Mouse (Mus musculus): Measurements from ENCODE around the gene Zscan26. TPM values are rescaled to one million over a fixed set of nuclear protein-coding genes. Genes with fewer than 3 reads are reported as not detected.

The Zscan26 gene
- polyA plus RNA-seq, 1 experiment from 2014 or later = 22.5 TPM

DNA sequence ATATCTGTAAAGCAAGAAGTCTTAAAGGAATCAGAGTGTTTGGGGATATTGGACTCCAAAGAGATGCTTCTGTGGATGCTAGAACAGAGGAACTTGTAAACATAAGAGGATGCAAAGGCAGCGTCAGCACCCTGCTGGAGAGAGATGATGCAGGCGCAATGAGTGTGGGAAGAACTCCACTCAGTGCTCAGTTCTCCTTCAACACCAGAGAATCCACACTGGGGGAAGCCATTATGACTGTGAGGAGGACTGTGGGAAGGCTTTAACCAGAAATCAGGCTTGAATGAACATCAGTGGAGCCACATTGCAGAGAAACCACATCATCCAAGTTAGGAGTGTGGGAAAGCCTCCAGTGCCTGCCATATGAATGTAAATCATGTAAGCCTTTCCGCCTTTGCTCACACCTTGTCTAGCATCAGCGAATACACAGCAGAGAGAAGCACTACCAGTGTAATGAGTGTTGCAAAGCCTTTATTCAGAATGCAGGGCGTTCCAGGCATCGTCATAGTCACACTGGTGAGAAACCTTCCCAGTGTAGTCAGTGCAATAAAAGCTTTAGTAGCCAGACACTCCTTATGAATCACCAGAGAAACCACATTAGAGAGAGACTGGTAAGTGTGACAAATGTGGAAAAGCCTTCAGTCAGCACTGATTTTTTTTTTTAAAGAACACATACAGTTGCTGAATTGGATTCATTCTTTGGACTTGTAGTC is 36.1 kb downstream of the Zscan26 start:
- Histone ChIP-seq H3K9me3 (no peaks in the 10 kb centered on the region), H3K27ac (no peak overlapping the region), H3K4me2 (no peak overlapping the region), H3K9ac (no peak overlapping the region), H3K4me1 (replicated peaks) (no peaks in the 10 kb centered on the region), H3K4me3 (no peak overlapping the region), H3K36me3 (no peaks in the 10 kb centered on the region), H3K27me3 (no peaks in the 10 kb centered on the region)
- 81% methylated on average over 6 of the region's 6 CpGs for WGBS
- no peak for ATAC-seq (ENCODE audit: low FRiP score)

DNA sequence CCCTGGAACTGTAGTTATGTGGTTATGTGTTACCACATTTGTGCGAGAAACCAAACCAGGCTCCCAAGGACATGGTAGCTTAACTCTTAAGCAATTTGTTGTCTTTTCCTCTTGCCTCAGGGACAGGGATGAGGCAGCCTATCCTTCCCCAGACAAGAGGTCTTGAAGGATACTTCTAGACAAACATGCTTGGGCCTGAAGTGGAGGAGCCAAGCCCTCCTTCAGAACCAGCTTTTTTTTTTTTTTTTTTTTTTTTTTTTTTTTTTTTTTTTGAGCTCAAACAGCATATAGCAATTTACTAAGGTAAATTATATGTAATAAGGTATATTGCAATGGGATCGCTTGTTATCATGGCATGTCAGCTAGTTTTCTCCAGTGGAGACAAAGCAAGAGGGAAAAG is 37.8 kb downstream of the Zscan26 start:
- H3K27ac ChIP-seq = no peak overlapping the region
- no peaks in the 10 kb centered on the region for H3K36me3 ChIP-seq
- no peak overlapping the region for H3K4me2 ChIP-seq
- H3K4me3 ChIP-seq = no peak overlapping the region
- no peak for ATAC-seq (ENCODE audit: low FRiP score)
- H3K9me3 ChIP-seq = no peaks in the 10 kb centered on the region
- WGBS = 96% methylated on average over 2 of the region's 2 CpGs
- no peak overlapping the region for H3K9ac ChIP-seq
- H3K4me1 ChIP-seq (replicated peaks) = no peaks in the 10 kb centered on the region
- H3K27me3 ChIP-seq = no peaks in the 10 kb centered on the region

DNA sequence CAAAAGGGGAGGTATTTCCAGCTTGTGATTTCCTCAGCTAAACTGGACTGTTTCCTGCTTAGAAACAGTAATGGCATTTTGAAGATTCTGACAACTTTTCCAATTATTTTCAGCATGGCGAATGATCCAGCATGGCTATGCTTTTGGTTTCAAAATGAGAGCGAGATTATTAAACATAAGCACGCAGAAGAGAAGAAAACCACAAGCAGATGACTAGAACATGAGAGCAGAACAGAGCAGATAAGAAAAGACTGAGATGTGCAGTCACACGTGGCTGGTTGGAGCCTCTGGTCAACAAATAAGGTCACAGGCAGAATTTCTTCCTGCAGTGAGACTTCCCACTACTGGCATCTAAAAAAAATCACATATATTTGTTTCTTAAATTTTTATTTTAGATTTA is 38.3 kb downstream of the Zscan26 start:
- Histone ChIP-seq H3K4me2 (no peak overlapping the region), H3K4me1 (replicated peaks) (no peaks in the 10 kb centered on the region), H3K9ac (no peak overlapping the region), H3K4me3 (no peak overlapping the region), H3K36me3 (no peaks in the 10 kb centered on the region), H3K27me3 (no peaks in the 10 kb centered on the region), H3K27ac (no peak overlapping the region), H3K9me3 (no peaks in the 10 kb centered on the region)
- 81% methylated on average over 4 of the region's 4 CpGs for WGBS
- no peak for ATAC-seq (ENCODE audit: low FRiP score)

DNA sequence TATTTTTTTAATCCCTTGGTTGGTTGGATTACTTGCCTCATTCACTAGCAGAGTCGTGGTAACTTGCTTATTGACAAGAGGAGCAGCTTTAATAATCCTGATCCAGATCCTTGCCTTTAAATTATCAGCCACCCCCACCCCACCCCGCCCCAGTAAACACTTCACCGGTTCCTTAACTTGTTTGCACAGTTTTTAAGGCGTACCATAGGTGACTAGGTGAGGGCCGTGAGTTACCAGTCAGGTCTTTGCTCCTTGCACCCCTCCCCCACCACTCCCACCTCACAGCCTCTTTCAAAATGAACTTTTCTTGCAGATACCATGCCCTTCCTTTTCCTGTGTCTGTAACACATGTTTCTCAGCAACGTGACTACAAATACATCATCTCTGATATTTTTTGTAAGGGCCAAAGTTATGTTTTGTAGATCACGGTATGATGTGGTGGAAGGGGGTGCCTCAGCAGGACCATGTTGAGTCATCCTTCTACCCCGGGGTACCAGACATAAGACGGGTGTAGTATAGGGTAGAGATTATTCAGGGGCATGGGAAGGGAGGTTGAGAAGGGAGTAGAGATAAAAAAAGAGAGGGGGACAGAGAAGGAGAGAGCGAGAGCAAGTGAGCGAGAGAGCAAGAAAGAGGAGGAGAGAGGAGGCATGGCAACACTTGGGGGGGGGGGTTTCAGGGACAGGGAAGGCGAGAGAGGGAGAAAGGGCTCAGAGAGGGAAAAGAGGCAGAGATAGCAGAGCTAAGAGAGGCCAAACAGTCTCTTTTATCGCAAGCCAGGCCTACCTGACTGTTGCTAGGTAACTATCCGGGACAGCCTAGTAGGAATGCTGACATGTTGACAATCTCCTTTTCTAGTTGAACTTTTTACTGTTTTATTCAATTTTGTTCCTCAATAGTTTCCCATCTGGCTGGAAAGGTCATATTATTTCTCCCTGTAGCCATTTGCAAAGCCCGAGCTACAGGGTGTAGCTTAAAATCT is 39.0 kb downstream of the Zscan26 start:
- H3K4me2 ChIP-seq = no peak overlapping the region
- no peaks in the 10 kb centered on the region for H3K9me3 ChIP-seq
- ATAC-seq (ENCODE audit: low FRiP score) = no peak
- H3K9ac ChIP-seq = no peak overlapping the region
- H3K27ac ChIP-seq = no peak overlapping the region
- no peaks in the 10 kb centered on the region for H3K27me3 ChIP-seq
- H3K4me3 ChIP-seq = no peak overlapping the region
- no peaks in the 10 kb centered on the region for H3K4me1 ChIP-seq (replicated peaks)
- WGBS = 67% methylated on average over 14 of the region's 15 CpGs
- H3K36me3 ChIP-seq = no peaks in the 10 kb centered on the region

DNA sequence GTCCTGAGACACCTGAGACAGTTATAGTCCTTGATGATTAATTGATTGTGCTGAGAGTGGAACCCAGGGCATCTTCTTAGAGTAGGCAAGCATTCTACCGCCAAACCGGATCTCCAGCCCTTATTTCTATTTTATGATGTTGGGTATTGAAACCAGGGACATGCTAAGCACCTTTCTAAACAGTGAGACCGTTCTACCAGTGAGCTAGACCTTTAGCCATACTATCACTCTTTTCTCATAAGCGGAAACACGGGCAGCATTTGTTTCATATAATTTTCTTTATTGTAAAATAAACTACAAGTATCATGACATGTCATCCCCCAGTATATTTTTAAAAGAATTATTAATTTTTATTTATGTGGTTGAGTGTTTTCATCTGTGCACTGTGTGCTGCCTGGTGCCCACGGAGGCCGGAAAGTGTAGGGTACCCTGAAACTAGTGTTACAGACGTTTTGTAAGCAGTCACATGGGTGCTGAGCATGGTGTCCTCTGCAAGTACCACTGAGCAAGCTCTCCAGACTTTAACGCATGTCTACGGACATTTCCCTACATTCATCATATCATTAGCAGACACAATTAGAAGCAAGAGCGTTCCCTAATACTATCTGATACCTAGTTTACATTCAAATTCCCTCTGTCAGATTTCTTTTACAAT is 44.6 kb downstream of the Zscan26 start:
- peak overlapping the region; percentile 70 for H3K4me2 ChIP-seq
- 55% methylated on average over 11 of the region's 11 CpGs for WGBS

DNA sequence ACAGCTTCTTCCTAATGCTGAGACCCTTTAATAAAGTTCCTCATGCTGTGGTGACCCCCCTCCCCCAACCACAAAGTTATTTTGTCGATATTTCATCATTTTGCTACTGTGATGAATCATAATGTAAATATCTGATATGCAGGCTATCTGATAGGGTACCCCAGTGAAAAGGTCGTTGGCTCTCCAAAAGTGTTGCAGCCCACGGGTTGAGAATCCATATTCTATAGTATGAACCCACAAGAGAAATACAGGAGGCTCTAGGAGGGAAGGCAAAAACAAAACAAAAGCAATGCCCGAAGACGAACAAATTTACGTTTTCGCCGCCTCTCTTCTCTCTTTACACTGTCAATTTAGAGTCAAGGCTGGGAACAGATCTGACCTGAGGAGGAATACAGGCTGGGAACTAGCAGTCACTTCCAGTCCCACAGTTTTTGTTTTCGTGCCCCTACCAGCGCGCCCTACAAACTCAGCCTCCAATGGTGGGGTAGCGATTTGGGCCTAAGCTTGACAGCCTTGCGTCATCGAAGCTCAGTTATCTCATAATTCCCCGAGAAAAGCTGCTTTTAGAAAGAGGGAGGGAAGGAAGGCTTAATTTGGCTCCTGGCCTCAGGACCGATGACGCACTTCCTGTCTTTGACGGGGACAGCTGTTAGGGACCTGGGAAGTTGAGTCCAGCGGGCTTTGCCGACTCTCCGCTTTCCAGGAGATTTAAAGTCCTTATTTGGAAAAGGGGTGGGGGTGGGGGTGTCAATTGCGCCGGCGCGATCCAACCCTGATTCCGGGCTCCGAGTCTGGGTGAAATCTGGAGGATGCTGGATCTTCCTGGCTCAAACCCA is 45.3 kb downstream of the Zscan26 start:
- peak; percentile 97 for ATAC-seq (ENCODE audit: low FRiP score)
- Histone ChIP-seq H3K36me3 (no peaks in the 10 kb centered on the region), H3K9me3 (no peaks in the 10 kb centered on the region), H3K27ac (peak overlapping the region; percentile 90), H3K4me2 (peak overlapping the region; percentile 70), H3K4me3 (peak overlapping the region; percentile 54), H3K4me1 (replicated peaks) (peaks cover 9% of the 10 kb centered on the region), H3K27me3 (peaks cover 7% of the 10 kb centered on the region), H3K9ac (peak overlapping the region; percentile 83)
- WGBS = 5% methylated on average over 27 of the region's 27 CpGs

More for the DNA sequence above, 44.6 kb downstream of the Zscan26 start:
- no peaks in the 10 kb centered on the region for H3K9me3 ChIP-seq
- H3K9ac ChIP-seq = peak overlapping the region; percentile 83
- peaks cover 9% of the 10 kb centered on the region for H3K4me1 ChIP-seq (replicated peaks)
- no peaks in the 10 kb centered on the region for H3K36me3 ChIP-seq
- H3K27ac ChIP-seq = peak overlapping the region; percentile 90
- H3K4me3 ChIP-seq = peak overlapping the region; percentile 54
- ATAC-seq (ENCODE audit: low FRiP score) = peak; percentile 81
- H3K27me3 ChIP-seq = peaks cover 7% of the 10 kb centered on the region

DNA sequence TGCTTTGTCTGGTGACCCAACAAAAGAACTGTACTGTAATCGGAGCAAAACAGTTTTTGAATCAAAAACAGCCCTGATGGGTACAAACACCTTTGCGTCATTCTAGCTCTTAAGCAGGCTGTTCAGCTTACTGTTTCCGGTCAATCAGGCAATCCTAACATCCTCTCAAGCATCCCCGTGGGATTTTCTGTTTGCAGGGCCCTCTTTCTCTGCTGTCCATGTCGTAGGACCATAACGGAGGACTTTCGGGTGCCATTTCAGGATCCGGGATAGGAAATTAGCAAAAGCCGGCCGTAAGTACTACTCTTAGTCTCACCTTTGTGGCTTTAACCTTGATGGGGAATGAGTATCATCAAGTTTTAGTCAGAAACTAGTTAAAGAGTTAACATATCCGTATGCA is 46.2 kb downstream of the Zscan26 start:
- peak overlapping the region; percentile 70 for H3K4me2 ChIP-seq
- H3K9ac ChIP-seq = no peak overlapping the region
- WGBS = 80% methylated on average over 11 of the region's 11 CpGs
- H3K27ac ChIP-seq = no peak overlapping the region
- peaks cover 7% of the 10 kb centered on the region for H3K27me3 ChIP-seq
- peaks cover 9% of the 10 kb centered on the region for H3K4me1 ChIP-seq (replicated peaks)
- H3K36me3 ChIP-seq = no peaks in the 10 kb centered on the region
- no peak for ATAC-seq (ENCODE audit: low FRiP score)
- no peak overlapping the region for H3K4me3 ChIP-seq
- H3K9me3 ChIP-seq = no peaks in the 10 kb centered on the region

DNA sequence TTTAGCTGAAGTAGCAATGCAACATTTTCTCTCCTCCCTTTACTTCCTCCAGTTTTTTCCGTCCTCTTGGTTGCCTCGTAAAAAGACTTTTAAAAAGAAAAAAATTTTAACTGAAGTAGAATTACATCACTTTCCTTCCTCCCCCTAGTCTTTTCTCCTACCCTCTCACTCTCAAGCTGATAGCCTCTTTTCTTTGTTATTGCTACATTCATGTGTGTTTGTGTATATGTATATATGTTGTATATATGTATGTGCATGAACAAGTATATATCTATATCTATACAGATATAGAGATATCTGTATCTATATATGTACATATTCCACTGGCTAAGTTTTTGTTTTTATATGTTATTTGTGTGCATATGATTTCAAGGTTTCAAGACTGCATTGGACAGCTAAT is 50.7 kb downstream of the Zscan26 start:
- H3K27ac ChIP-seq = no peak overlapping the region
- H3K4me1 ChIP-seq (replicated peaks) = peaks cover 33% of the 10 kb centered on the region
- peak overlapping the region; percentile 82 for H3K4me2 ChIP-seq
- peak overlapping the region; percentile 79 for H3K4me3 ChIP-seq
- 0% methylated on average over 2 of the region's 2 CpGs for WGBS
- H3K9me3 ChIP-seq = no peaks in the 10 kb centered on the region
- H3K9ac ChIP-seq = peak overlapping the region; percentile 85
- ATAC-seq (ENCODE audit: low FRiP score) = peak; percentile 73
- peaks cover 13% of the 10 kb centered on the region for H3K36me3 ChIP-seq
- H3K27me3 ChIP-seq = peaks cover 7% of the 10 kb centered on the region

DNA sequence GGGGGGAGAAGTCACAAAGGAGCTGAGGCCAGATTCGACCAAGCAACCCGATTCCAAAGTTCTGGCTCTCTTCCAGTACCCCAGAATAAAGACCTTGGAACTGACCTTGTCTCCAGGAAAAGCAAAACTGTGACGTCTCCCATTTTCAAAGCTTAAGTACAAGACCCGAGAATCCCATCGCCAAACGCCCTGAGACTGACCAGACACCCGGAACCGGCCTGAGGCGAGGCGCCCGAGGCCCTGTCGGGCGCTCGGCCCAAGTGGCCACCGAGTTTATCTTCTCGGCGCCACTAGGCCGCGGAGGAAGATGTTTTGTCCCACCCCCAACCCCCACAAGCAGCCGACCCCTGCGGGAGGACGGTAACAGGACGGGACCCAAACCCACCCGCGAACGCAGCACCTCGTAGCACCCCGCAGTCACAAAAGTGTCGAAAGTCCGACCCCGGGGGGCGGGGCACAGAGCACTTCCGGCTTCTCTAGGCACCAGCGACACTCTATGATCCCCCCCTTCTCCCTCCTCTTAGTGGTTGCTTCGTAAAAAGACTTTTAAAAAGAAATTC is 51.2 kb downstream of the Zscan26 start, which contains the start of gene Zkscan3:
Gene Zkscan3 (minus strand): TSS at position 469 of the 560 bp plus-strand sequence.
- Histone ChIP-seq H3K9me3 (no peaks in the 10 kb centered on the region), H3K4me2 (peak within 1 kb of the TSS; percentile 82), H3K27me3 (peaks cover 7% of the 10 kb centered on the region), H3K9ac (peak within 1 kb of the TSS; percentile 85), H3K36me3 (peaks cover 13% of the 10 kb centered on the region), H3K4me3 (peak within 1 kb of the TSS; percentile 79), H3K4me1 (replicated peaks) (peaks cover 28% of the 10 kb centered on the region), H3K27ac (peak within 1 kb of the TSS; percentile 67)
- peak; percentile 96 for ATAC-seq (ENCODE audit: low FRiP score)
- under 1% methylated on average over 35 of the region's 35 CpGs for WGBS

DNA sequence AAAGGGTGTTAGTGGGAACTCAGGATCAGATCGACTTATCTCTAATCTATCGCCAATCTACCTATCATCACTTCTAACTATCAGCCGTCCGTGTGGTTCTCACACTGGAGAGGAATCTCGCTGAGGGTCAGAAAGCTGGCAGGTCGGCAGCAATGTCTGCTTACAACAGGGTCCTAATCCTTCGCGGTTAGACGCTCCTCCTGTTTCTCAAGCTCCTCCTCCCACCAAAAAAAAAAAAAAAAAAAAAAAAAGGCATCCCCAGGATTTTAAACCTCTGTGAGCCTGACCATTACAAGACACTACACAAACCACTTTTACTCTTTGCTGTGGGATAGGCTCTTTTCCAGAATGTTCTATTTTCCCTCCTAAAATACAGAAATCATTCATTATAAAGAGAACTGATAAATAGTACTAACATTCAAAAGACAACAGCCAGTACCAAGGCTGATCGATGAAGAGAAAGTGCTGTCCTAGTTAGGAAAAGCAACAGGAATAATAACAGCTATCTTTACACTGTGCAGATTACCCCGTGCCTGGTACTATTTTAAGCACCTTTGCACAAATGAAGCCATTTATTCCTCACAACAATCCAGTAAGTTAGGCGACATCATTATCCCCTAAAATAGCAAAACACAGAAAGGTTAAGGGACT is 51.8 kb downstream of the Zscan26 start:
- ATAC-seq (ENCODE audit: low FRiP score) = peak; percentile 50
- WGBS = 19% methylated on average over 12 of the region's 12 CpGs
- Histone ChIP-seq H3K9ac (peak overlapping the region; percentile 85), H3K36me3 (peaks cover 16% of the 10 kb centered on the region), H3K4me3 (peak overlapping the region; percentile 79), H3K4me2 (peak overlapping the region; percentile 82), H3K27ac (peak overlapping the region; percentile 67; the same call in 1 of the 2 replicates), H3K9me3 (no peaks in the 10 kb centered on the region), H3K4me1 (replicated peaks) (peaks cover 27% of the 10 kb centered on the region), H3K27me3 (peaks cover 7% of the 10 kb centered on the region)

DNA sequence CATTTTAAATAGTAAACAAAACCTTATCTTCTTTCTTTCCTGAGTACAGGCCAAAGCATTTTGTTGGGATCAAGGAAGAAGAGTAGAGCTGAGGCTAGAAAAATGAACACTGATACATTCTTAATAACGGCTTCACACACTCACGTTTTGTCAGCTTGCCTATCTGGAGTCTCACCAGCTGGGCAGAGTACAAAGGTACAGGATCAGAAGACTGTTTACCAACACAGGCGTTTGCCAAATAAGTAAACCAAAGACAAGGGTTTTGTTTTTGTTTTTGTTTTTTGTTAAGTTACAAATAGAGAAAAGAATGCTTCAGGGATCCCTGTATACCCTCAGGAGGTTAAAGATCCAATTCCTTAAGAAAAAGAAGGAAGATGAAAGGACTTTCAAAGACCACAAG is 52.4 kb downstream of the Zscan26 start:
- Histone ChIP-seq H3K9me3 (no peaks in the 10 kb centered on the region), H3K27ac (no peak overlapping the region), H3K4me2 (peak overlapping the region; percentile 82), H3K4me1 (replicated peaks) (peaks cover 27% of the 10 kb centered on the region), H3K9ac (peak overlapping the region; percentile 85), H3K4me3 (peak overlapping the region; percentile 79), H3K36me3 (peaks cover 22% of the 10 kb centered on the region), H3K27me3 (peaks cover 7% of the 10 kb centered on the region)
- no peak for ATAC-seq (ENCODE audit: low FRiP score)
- WGBS = 84% methylated on average over 3 of the region's 3 CpGs

Measured in hindbrain, embryonic 13.5 days (tissue).